Mouse (Mus musculus) liver, adult 10 weeks (tissue): Measurements from ENCODE around the gene Mmp23. TPM values are rescaled to one million over a fixed set of nuclear protein-coding genes. Genes with fewer than 3 reads are reported as not detected.

Experiments
- polyA plus RNA-seq: library from polyadenylated mRNA; stranded (reverse); fragments of 350-450 nt; fragmentation: Illumina TruSeq; extraction: RNeasy Lipid Tissue Mini Kit (QIAGEN cat#74804); gene quantifications from one replicate; pipeline ENCODE4 v1.2.3, GENCODE M21; 2014; ENCODE audit warnings: low read depth, low replicate concordance

The Mmp23 gene
- polyA plus RNA-seq, result 0.26 TPM

GRCm38 (mm10) chr4:155653086-155653450 is at the start of gene Mmp23:
Mmp23 (minus strand) TSS chr4:155653384.

GRCm38 (mm10) chr4:155694111-155694481 is 40.9 kb upstream of the Mmp23 start, which contains the start of gene Fndc10:
Fndc10 (plus strand) TSS chr4:155694342.

GRCm38 (mm10) chr4:155668689-155669597 is 15.8 kb upstream of the Mmp23 start, which contains the start of gene Mib2:
Mib2 (minus strand) TSS chr4:155669198.

GRCm38 (mm10) chr4:155645308-155645707 is 7.9 kb downstream of the Mmp23 start, which contains the start of gene Gm10563:
Gm10563 (minus strand) TSS chr4:155645408.

GRCm38 (mm10) chr4:155624338-155625291 is 28.6 kb downstream of the Mmp23 start, which contains the start of gene Cdk11b:
Cdk11b (plus strand) TSS chr4:155624854.

GRCm38 (mm10) chr4:155601091-155601996 is 51.8 kb downstream of the Mmp23 start, which contains the start of gene Slc35e2:
Slc35e2 (plus strand) TSS chr4:155601416.

Other genes with a start within 250 kb of the Mmp23 start
- gene Cfap74, start 244.2 kb downstream of the Mmp23 start, polyA plus RNA-seq, result not detected
- not detected for gene Tmem52, start 184.3 kb downstream of the Mmp23 start, polyA plus RNA-seq
- gene Gnb1, start 162.0 kb downstream of the Mmp23 start, polyA plus RNA-seq, result 39.2 TPM
- 62.2 TPM for gene Nadk, start 91.0 kb downstream of the Mmp23 start, polyA plus RNA-seq
- 30.8 TPM for gene Slc35e2, start 52.0 kb downstream of the Mmp23 start, polyA plus RNA-seq
- gene Cdk11b, start 28.5 kb downstream of the Mmp23 start, polyA plus RNA-seq, result 28.7 TPM
- not detected for gene Gm10563, start 8.0 kb downstream of the Mmp23 start, polyA plus RNA-seq
- 0.87 TPM for gene Mib2, start 15.8 kb upstream of the Mmp23 start, polyA plus RNA-seq
- gene Fndc10, start 41.0 kb upstream of the Mmp23 start, polyA plus RNA-seq, result not detected
- gene Ssu72, start 51.4 kb upstream of the Mmp23 start, polyA plus RNA-seq, result 50.5 TPM
- not detected for gene Tmem240, start 81.4 kb upstream of the Mmp23 start, polyA plus RNA-seq
- gene Atad3a, start 107.7 kb upstream of the Mmp23 start, polyA plus RNA-seq, result 11.7 TPM
- 0.11 TPM for gene Vwa1, start 121.3 kb upstream of the Mmp23 start, polyA plus RNA-seq
- gene Tmem88b, start 132.5 kb upstream of the Mmp23 start, polyA plus RNA-seq, result 1.9 TPM
- not detected for gene Ankrd65, start 137.1 kb upstream of the Mmp23 start, polyA plus RNA-seq
- 46.8 TPM for gene Mrpl20, start 149.5 kb upstream of the Mmp23 start, polyA plus RNA-seq
- gene Ccnl2, start 159.1 kb upstream of the Mmp23 start, polyA plus RNA-seq, result 60.9 TPM
- gene Aurkaip1, start 177.9 kb upstream of the Mmp23 start, polyA plus RNA-seq, result 7.5 TPM
- 11.4 TPM for gene Mxra8, start 186.3 kb upstream of the Mmp23 start, polyA plus RNA-seq
- 3.9 TPM for gene Dvl1, start 194.0 kb upstream of the Mmp23 start, polyA plus RNA-seq
- gene Tas1r3, start 210.0 kb upstream of the Mmp23 start, polyA plus RNA-seq, result not detected
- gene Cptp, start 216.1 kb upstream of the Mmp23 start, polyA plus RNA-seq, result 5.9 TPM
- 2.7 TPM for gene Ints11, start 216.2 kb upstream of the Mmp23 start, polyA plus RNA-seq
- 2.5 TPM for gene Pusl1, start 238.4 kb upstream of the Mmp23 start, polyA plus RNA-seq
- 0.08 TPM for gene Acap3, start 238.4 kb upstream of the Mmp23 start, polyA plus RNA-seq